Mouse (Mus musculus) liver, embryonic 14 days (tissue): ENCODE data around the gene Btbd35f23. TPM values are rescaled to one million over a fixed set of nuclear protein-coding genes. Genes with fewer than 3 reads are reported as not detected.

ENCODE experiments used
- polyA plus RNA-seq: library from polyadenylated mRNA; depleted of rRNA; stranded (reverse); fragments of >200 nt; gene quantifications from 2 replicates; pipeline ENCODE4 v1.2.3, GENCODE M21; 2012; rRNA removed

Gene Btbd35f23
- polyA plus RNA-seq = not detected in 2 replicates

GRCm38 (mm10) chrX:3076575-3076974 is at the start of gene Btbd35f23:
Gene Btbd35f23, plus strand, starts transcription at chrX:3076875.

Other genes with a start within 250 kb of the Btbd35f23 start
- gene Btbd35f24, start 119.0 kb downstream of the Btbd35f23 start, polyA plus RNA-seq = not detected in 2 replicates